Mouse (Mus musculus) cerebellum, postnatal 36 days (tissue): ENCODE measurements around the gene Naa38.

ENCODE experiments used
- DNase-seq, 2 experiments: peaks; one replicate each; pipeline ENCODE4 v3.0.0; 2021 to 2022; ENCODE audit warnings: mixed read lengths in 2 of 2

The Naa38 gene

DNA sequence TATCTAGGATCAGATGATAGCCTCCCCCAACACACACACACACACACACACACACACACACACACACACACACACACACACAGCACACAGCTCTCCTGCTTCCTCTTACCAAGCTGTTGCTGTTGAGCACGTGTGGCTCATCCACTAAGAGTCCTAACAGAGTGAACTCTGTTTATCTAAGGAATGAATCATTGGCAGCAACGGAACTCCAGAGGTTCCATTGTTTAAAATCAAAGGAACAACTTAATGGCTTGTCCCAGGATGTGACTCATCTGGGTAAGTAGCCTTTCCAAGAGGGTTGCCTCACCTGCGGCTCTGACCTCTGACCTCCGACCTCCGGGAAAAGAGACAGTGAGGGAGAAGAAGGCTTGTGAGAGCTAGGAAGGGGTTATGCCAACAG lies 48.0 kb downstream of the Naa38 start:
- DNase-seq: no peak
